Mouse (Mus musculus) v-Abl transformed pro-B cells (cell line): Measurements from ENCODE around the gene Rad52.

ENCODE experiments used
- in situ Hi-C, 2 experiments: fragments of 400-800 bp; cut with MboI; formaldehyde crosslinking; loops; one replicate each; pipeline ENCODE4 v1.15.1; 2025; ENCODE audit not compliant: unreplicated experiment in 2 of 2

Gene Rad52

GRCm38 (mm10) chr6:119902204-119903080 is at the start of gene Rad52:
Gene Rad52, plus strand, starts transcription at chr6:119902698.
- in situ Hi-C loops: loop anchor here in 1 of 2 experiments (5.0 to 10.0 kb wide), 2 partner anchors 55 to 188 kb away; partner anchors contain the start of gene Erc1

GRCm38 (mm10) chr6:119854156-119854555 is 48.3 kb upstream of the Rad52 start:
- in situ Hi-C loops: no loop called here

GRCm38 (mm10) chr6:119855471-119855870 is 47.0 kb upstream of the Rad52 start:
- in situ Hi-C loops: no loop called here

- in situ Hi-C loops: no loop called here
Observed at GRCm38 (mm10) chr6:119860236-119860635, 42.3 kb upstream of the Rad52 start.

- in situ Hi-C loops: no loop called here
Observed at GRCm38 (mm10) chr6:119861519-119861918, 41.0 kb upstream of the Rad52 start.

- in situ Hi-C loops: no loop called here
Observed at GRCm38 (mm10) chr6:119864341-119865034, 38.0 kb upstream of the Rad52 start.

GRCm38 (mm10) chr6:119883151-119883550 is 19.3 kb upstream of the Rad52 start:
- in situ Hi-C loops: no loop called here

- in situ Hi-C loops: no loop called here
Observed at GRCm38 (mm10) chr6:119892711-119893110, 9.8 kb upstream of the Rad52 start.

- in situ Hi-C loops: loop anchor here in 1 of 2 experiments (5.0 to 10.0 kb wide), 2 partner anchors 56 to 188 kb away; partner anchors contain the start of gene Erc1
Observed at GRCm38 (mm10) chr6:119903081-119903789, 737 bp downstream of the Rad52 start.

GRCm38 (mm10) chr6:119905461-119905860 is 3.0 kb downstream of the Rad52 start:
- in situ Hi-C loops: loop anchor here in 1 of 2 experiments (10.0 kb wide), 1 partner anchor 191 kb away; no protein-coding TSS in a partner anchor

- in situ Hi-C loops: loop anchor here in 1 of 2 experiments (10.0 kb wide), 2 partner anchors 117 to 417 kb away; no protein-coding TSS in a partner anchor
Observed at GRCm38 (mm10) chr6:119912046-119912445, 9.5 kb downstream of the Rad52 start.

GRCm38 (mm10) chr6:119915710-119916109 is 13.2 kb downstream of the Rad52 start:
- in situ Hi-C loops: loop anchor here in 1 of 2 experiments (10.0 kb wide), 2 partner anchors 121 to 421 kb away; no protein-coding TSS in a partner anchor

GRCm38 (mm10) chr6:119918561-119919181 is 16.2 kb downstream of the Rad52 start:
- in situ Hi-C loops: loop anchor here in 1 of 2 experiments (10.0 kb wide), 2 partner anchors 124 to 424 kb away; no protein-coding TSS in a partner anchor

GRCm38 (mm10) chr6:119922136-119922535 is 19.6 kb downstream of the Rad52 start:
- in situ Hi-C loops: no loop called here

GRCm38 (mm10) chr6:119922544-119922943 is 20.0 kb downstream of the Rad52 start:
- in situ Hi-C loops: no loop called here

GRCm38 (mm10) chr6:119924235-119925005 is 21.9 kb downstream of the Rad52 start:
- in situ Hi-C loops: no loop called here
